Mouse (Mus musculus) liver, embryonic 14.5 days (tissue): Measurements from ENCODE around the gene Tmem185a.

Experiments
- CTCF ChIP-seq: IDR thresholded peaks from 2 replicates; pipeline ENCODE4 v1.5.1; 2016; ENCODE audit warnings: antibody characterized with exemption, low read depth, control low read depth
- EP300 ChIP-seq: IDR thresholded peaks from 2 replicates; pipeline ENCODE4 v1.6.1; 2016; ENCODE audit warnings: antibody characterized with exemption, low read depth

- TF ChIP-seq CTCF (no peak), EP300 (no peak)
These were observed at the start of gene Tmem185a for GRCm38 (mm10) chrX:70476792-70477776.
